Mouse (Mus musculus) inflammation-experienced regulatory T-cells, adult 6 months (primary cell): ENCODE results near the gene Ifi27. TPM values are rescaled to one million over a fixed set of nuclear protein-coding genes. Genes with fewer than 3 reads are reported as not detected.
"Not testable (repeated sequence)": the region's sequence is repeated elsewhere in the genome, so short reads cannot be mapped to it uniquely, and the experiment has no call there.

Experiments
- ATAC-seq: one replicate; pipeline ENCODE4 v1.8.0; 2017
- polyA plus RNA-seq, 3 experiments: library from polyadenylated mRNA; unstranded; fragments of 100-300 nt; shearing (Covaris generic); gene quantifications; one replicate each; pipeline ENCODE4 v1.2.1; 2017

The Ifi27 gene
- polyA plus RNA-seq, 3 experiments from 2014 or later = 291 to 440 (median 388) TPM

DNA sequence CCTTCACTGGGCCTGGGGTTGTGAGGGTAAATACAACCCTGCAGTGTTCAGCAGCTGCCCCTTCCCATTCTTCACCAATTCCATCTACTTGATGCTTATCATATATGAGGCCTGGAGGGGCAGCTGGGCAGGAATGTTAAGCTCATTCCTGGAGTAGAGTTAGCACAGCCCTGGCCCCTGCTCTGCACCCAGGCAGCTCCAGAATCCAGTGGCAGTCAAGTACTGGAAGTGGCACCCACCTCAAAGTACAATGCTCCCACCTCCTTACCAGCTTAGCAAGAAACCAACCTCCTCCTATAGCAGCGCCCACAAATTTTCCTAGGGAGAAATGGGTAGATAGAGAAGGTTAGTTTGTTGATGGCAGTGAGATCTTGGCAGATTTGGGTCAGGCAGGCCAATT is 22.7 kb downstream of the Ifi27 start:
- ATAC-seq = not testable (repeated sequence)

DNA sequence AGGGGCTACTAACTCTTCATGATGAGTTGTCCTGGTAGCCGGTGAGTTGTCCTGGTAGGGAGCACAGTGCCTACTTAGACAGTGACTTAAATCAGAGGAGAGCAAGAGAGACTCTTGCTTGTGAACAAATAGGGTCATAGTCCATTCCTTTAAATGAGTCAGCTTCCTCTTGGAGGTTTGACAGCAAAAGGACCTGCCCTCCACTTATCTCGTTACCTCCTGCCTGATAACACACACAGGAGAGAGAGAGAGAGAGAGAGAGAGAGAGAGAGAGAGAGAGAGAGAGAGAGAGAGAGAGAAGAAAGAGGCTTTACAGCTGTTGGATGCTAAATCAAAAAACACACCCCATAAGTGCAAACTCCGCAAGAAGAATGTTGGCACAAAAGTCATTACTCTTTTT is 23.1 kb downstream of the Ifi27 start, which contains the start of gene Ifi27l2b:
Gene Ifi27l2b (minus strand): TSS at position 84 of the 400 bp plus-strand sequence.
- ATAC-seq = no peak

DNA sequence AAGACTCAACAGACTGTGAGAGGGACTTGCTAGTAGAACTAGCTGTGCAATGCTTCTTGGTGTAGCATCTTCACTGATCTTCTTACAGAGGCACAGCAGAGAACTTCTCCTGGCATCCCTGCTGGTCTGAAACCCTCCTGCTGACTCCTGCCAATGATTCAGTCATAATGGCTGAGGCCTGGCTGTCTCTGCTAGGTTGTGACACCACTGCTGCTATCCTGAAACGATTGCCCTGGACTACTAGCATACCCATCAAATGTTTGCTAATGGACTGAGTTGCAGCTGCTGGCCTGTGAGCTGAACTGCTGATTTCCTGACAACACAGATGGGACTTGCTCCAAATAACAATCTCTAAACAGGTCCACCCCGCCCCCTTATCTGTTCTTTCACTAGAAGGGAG is 40.5 kb downstream of the Ifi27 start:
- ATAC-seq = no peak

DNA sequence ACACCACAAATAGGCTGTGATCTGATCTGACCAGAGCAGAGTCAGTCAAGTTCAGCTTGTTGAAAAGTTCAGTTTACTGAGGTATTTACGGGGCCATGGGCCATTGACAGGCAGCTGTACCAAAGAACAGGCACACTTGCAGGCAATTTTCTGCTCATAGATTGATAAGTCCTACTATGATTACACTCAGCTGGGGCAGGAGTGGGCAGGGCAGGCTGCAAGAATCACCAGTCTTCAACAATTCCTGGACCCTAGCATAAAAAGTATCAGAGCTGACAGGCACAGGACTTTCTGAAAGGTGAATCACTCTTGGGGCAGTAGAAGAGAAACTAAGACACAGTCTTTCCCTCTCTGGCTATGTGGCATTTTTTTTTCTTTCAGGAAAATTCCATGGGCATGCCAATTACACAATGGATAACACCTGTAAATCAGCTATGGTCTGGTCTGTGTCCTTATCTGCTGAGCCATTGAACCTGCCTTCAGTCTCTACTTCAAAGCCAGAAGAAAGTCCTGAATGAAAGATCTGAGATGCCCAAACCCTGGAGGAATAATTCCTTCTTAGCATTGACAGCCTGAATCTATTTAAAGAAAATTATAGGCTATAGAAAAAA is 42.9 kb downstream of the Ifi27 start:
- no peak for ATAC-seq

DNA sequence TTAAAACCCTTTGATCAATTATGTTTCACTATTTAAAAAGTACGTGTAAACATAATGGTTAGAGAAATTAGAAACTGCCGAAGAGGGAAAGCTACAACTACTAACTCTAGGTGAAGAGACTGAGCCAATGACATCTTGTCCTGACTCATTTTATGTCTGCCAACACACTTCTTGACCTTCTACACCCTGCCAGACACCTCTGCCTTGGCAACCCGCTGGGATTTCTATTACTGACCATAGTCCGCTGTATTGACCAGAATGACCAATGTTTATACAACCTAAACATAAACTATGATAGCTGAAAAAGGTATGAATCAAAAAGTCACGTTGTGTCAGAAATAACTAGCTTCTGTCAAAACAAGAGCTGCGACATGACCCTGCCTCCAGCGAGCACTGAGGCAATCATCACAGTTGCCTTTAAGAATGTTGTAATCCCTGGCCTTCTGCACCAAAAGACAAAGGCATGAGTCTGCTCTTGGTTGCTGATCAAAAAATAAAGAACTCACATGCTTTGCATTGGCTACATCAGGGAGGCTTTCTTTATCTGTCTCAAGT is 43.5 kb downstream of the Ifi27 start:
- no peak for ATAC-seq

DNA sequence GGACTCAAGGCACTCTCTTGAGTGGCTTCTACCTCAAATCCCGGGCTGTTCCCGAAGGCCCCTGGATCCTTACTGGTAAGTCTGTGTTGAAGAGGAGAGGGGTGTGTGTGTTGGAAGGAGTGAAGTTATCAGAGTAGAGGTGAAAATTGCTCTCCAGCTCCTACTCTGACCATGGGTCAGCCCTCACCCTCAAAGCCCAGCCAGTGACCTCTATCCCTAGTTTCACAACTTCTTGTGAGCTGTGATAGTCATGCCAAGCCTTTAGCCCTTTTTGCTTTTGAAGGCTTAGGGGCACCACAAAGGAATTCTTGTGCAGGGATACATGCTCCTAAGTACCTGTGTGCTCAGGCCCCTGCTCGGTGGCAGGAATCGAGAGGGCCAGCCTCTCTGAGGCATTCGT is 47.7 kb downstream of the Ifi27 start:
- no peak for ATAC-seq

DNA sequence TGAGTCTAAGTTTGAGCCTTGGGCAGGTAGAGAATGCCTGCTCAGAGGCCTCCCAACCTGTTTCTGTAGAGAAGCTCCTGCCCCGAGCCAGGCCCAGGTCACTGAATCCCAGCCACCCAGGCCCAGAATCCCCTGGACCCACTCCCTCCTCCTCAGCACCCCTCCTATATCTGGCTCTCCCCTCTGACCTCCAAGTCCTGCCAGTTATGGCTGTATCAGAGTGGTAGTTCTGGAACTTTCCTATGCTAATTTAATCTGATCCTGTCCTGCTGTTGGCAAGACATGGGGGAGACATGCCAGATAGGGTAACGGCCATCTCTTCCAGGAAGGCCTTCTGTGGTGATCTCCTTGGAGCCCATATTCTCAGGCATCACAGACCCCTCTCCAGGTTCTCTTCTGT is 48.8 kb downstream of the Ifi27 start:
- ATAC-seq = no peak

DNA sequence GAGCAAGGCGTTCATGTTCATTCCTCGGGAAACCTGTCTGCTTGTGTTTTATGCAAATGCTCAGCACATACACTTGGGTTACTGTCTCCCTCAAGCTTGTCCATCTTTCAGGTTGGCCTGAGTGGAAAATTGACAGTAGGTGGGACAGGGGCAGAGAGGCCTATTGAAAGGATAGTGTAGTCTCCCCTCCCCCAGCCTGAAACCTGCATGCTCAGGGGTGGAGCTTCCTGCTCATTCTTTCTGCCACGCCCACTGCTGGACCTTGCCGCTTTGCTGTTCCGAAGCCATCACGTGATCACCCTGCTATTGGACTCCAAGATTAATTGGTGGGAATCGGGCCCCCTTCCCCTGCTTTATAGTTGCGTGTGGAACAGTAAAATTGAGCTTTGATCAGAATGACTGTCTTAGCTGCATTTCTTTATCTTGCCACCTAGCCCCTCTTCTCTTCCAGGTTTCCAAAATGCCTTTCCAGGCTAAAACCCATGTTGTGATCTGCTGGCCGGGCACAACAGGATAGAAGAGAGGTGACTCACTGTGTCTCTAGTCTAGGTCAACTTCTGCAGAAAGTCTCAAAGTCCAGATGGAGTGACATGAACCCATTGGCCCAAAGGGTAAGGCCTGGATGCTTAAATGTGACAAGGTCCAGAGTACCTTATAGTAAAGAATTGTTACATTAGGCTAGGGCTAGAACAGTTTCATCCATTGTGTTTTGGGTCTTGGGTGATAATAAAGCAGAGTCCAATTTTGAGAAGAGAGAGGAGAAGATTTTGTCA is 50.4 kb downstream of the Ifi27 start:
- ATAC-seq = not testable (repeated sequence)

DNA sequence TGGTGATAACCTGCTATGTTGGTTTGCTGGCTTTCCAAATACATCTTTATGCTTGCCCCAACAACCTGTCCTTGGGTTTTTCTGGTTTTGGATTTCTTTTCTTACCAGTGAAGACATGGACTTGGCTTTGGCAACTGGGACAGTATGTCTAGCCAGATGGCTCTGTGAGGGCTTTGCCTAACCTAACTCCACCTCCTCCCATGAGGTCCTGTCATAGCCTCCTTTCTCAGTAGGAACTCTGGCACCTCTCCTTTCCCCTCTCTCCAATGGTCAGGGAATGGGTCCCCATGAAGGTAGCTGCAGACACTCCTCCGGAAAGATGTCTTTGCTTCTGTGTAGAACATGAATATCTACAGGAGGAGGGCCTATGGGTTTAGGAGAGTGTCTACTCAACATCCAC is 52.7 kb downstream of the Ifi27 start:
- ATAC-seq = no peak

DNA sequence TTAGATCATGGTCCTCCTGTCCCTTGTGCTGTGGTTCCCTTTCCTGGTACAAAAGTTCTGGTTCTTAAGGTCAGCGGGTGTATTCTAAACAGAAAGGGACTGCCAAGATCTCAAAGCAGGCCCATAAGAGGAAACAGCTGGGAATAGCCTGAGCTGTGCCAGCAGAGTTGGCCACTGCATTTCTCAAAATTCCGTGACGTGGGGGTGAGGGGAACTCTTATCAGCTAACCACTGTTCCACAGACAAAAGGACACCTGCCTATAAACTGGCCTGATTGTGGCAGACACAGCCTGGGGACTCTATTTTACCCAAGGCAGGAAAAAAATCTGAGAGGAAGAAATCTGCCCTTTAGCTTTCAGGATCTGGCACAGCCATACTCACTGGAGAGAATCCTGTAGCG is 53.3 kb downstream of the Ifi27 start:
- ATAC-seq = no peak

DNA sequence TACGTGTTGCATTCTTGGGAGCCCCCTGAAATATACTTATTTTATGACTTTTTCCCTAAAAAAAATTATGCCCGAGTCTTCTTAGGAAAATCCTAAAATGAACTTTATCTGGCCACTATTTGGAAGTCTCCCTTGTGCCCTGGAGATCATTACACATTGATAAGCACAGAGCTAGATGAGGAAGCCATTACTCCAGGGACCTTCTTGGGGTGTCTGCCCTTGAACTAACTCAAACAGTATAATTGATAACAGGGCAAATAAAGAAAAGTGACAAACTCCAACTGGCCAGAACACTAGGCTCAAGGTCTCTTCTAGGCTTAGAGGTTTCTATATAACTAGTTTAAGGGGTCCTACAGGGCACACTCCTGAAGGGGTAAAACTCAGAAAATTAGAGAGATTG is 53.7 kb downstream of the Ifi27 start:
- no peak for ATAC-seq

Other genes with a start within 250 kb of the Ifi27 start
- not detected for gene Prima1, start 192.1 kb upstream of the Ifi27 start, polyA plus RNA-seq
- gene Fam181a, start 123.2 kb upstream of the Ifi27 start, polyA plus RNA-seq = not detected
- 10 to 100 TPM; 22.5 to 68.5 (median 47.2) TPM for gene Asb2, start 78.2 kb upstream of the Ifi27 start, polyA plus RNA-seq
- 1 to 10 TPM; 1.3 to 2.3 (median 1.9) TPM for gene Otub2, start 45.5 kb upstream of the Ifi27 start, polyA plus RNA-seq
- 1 to 10 TPM in 2 of 3 experiments, not detected in 1; 1.1 TPM for gene 9330161L09Rik, start 26.4 kb upstream of the Ifi27 start, polyA plus RNA-seq
- 100 to 1,000 TPM; 232 to 344 (median 235) TPM for gene Ddx24, start 8.4 kb upstream of the Ifi27 start, polyA plus RNA-seq
- 1,000 to 10,000 TPM in 1 of 3 experiments, 100 to 1,000 TPM in 2; 960 to 1,720 (median 961) TPM for gene Ifi27l2a, start 9.5 kb downstream of the Ifi27 start, polyA plus RNA-seq
- gene Ifi27l2b, start 23.0 kb downstream of the Ifi27 start, polyA plus RNA-seq = not detected
- gene Ppp4r4, start 98.1 kb downstream of the Ifi27 start, polyA plus RNA-seq = under 1 TPM in 1 of 3 experiments, not detected in 2; 0.28 TPM
- gene Serpina10, start 197.2 kb downstream of the Ifi27 start, polyA plus RNA-seq = not detected
- not detected for gene Serpina6, start 223.0 kb downstream of the Ifi27 start, polyA plus RNA-seq
- gene Serpina16, start 241.9 kb downstream of the Ifi27 start, polyA plus RNA-seq = not detected